Mouse (Mus musculus): ENCODE data around the gene Olfr653. TPM values are rescaled to one million over a fixed set of nuclear protein-coding genes. Genes with fewer than 3 reads are reported as not detected.

Olfr653 gene
- not detected for total RNA-seq (2021)
- long read RNA-seq, result 0 reads

DNA sequence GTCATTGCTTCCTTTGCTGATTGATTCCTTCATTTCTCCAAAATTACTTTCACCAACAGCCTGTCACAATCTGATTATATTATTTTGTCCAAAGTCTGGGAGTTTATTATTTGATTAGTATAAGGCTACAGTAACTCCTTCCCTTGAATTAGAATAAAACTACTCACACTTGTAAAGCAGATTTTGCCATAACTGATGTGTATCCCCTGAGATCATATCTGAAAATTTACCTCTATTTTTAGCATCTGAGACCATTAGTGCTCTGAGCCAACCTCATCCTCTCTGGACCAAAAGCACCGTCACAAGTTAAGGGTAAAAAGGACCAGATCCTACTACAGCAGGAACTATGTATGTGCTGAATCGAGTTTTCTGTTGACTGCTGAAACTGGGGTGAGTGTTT is at the start of gene Olfr653:
Olfr653 (plus strand) TSS at position 301 of the 400 bp plus-strand sequence.
- no peak for DNase-seq (ENCODE audit: low spot score in 2 of 2)

DNA sequence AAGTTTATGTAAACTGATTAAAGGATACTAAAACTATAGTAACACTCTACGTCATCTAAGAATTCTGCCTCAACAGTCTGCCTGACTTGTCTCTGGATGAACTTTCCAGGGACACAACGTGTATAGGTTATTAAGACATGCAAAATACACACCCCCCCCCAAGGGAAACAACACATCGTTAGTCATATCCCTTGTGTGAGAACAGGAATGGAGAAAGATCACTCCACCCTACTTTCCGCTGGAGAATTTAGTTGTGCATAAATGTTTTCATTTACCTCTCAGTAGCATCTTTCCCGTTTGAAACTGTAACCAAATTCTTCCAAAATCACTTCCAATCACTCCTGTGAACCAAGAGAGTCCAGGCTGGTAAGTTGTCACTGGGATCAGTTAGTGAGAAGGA is 27.3 kb upstream of the Olfr653 start, which contains the start of gene Olfr651:
Olfr651 (plus strand) TSS at position 301 of the 400 bp plus-strand sequence.
- no peak for DNase-seq (ENCODE audit: low spot score in 2 of 2)

DNA sequence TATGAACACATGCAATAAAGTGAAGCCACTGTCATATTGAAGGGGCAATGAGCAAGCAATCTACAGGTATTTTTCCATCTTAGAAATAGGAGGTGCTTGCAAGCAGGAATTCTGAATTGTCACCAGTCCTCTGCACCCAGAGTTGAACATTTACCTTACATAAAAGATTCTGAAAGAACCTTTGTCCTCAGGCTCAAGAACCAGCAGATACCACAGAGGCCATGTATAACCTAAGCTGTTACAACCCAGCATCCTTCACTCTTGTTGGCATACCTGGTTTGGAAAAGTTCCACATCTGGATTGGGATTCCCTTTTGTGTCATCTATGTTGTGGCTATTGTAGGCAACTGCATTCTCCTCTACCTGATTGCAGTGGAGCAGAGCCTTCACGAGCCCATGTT is 24.4 kb upstream of the Olfr653 start:
- no peak for DNase-seq (ENCODE audit: low spot score in 2 of 2)

DNA sequence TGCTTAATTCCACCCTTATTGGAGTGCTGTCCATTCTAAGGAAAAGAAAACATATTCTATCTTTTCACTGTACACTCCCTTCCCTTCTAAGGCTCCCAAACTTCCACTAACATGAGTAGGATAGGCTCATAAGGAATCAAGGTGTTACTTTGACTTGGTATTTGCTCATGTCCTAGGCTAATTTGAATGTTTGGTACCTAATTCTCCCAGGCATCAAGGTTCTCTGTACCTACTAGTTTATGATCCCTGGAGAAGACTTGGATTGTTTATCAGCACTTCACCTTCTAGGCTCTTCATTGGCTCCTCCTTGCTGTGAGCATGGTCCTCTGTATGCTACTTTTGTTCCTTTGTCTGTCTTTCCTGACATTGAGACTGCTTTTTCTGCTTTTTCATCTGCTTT is 16.5 kb upstream of the Olfr653 start, which contains the start of gene Olfr652:
Olfr652 (plus strand) TSS at position 301 of the 400 bp plus-strand sequence.
- DNase-seq (ENCODE audit: low spot score in 2 of 2), result no peak

GRCm38 (mm10) chr7:104580846-104581245 is 3.7 kb downstream of the Olfr653 start:
- DNase-seq (ENCODE audit: low spot score in 2 of 2), result no peak

DNA sequence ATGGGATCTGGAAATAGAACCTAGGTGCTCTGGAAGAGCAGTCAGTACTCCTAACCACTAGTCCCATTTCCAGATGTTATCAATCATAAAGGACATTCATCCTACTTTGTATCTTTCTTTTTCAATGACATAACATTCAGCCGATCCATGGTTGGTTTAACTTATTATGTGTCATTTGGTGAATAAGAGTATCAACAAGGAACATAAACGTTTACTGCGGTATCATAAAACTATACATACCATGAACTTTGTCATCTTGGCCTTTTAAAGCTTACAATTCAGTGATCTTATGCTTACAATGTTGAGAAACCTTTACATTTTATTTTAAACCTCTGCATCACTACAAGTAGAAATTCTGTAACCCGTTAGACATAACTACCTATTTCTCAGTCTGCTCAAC is 4.3 kb downstream of the Olfr653 start:
- no peak for DNase-seq (ENCODE audit: low spot score in 2 of 2)

DNA sequence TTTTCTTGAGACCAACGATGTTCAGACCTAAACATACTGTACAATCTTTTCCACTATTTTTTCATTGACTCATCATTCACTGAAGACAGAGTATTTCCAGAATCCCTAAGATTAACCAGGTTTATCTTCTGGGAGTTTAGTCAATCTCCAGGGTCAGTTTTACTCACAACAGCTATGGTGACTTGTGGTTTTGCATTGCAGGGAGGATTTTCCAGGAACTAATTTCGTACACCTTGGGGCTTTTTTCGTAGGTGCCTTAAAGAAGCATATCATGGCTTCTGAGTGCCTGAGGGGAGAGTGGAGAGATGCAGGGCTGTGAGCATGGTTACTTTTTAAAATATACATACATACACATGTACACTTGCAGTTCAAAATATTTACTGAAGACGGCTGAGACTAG is 9.6 kb downstream of the Olfr653 start, which contains the start of gene Olfr654:
Olfr654 (plus strand) TSS at position 301 of the 400 bp plus-strand sequence.
- DNase-seq (ENCODE audit: low spot score in 2 of 2), result no peak

DNA sequence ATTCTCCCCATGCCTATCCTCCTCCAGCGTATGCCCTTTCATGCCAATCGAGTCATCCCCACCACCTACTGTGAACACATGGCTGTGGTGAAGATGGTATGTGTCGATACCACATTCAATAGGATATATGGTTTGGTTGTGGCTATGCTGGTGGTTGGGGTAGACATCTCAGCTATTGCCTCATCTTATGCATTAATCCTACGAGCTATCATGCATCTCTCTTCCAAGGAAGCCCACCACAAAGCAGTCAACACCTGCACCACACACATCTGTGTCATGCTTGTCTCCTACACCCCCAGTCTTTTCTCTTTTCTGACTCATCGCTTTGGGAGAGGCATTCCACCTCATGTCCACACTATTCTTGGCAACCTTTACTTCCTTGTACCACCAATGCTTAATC is 11.2 kb downstream of the Olfr653 start:
- DNase-seq (ENCODE audit: low spot score in 2 of 2), result no peak

DNA sequence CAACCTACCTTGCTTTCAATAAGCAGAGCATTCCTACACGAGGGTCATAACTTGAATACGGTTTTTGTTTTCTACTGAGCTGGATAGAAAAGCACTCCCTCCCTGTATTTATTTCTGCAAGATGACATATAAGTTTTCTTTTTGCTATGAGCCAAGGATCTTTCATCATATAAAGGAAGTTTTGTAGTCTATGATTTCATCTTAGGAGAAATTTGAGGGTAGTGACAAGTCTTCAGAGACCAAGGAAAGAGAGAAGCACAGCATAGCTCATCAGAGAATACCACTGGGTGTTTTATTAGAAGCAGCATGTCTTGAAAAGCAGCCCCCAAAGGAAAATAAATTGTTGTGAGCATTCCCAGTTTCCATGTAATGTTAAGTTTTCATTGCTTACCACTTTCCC is 24.6 kb downstream of the Olfr653 start, which contains the start of gene Olfr655:
Olfr655 (minus strand) TSS at position 101 of the 400 bp plus-strand sequence.
- DNase-seq (ENCODE audit: low spot score in 2 of 2), result no peak

DNA sequence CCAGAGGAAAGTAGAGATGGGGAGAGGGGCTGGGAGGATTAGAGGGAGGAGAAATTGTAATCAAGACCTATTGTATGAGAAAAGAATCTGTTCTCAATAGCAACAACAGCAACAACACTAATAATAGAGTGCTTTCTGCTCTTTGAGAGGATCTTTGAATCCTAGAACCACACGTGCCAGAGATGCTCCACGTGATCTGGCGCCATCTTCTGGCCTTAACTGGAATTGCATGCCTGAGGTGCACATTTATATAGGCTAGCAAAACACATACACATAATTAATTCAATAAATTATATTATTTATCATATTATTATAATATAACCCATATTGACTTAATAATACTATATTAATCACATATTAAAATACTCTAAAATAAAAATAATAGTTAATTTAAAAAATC is 26.1 kb downstream of the Olfr653 start:
- no peak for DNase-seq (ENCODE audit: low spot score in 2 of 2)

- DNase-seq (ENCODE audit: low spot score in 2 of 2), result no peak
These were observed 27.6 kb downstream of the Olfr653 start for GRCm38 (mm10) chr7:104604727-104605126.

- no peak for DNase-seq (ENCODE audit: low spot score in 2 of 2)
These were observed 36.5 kb downstream of the Olfr653 start, which contains the start of gene Olfr656 for GRCm38 (mm10) chr7:104613655-104614054. Gene Olfr656, plus strand, starts transcription at chr7:104613955.

GRCm38 (mm10) chr7:104624494-104624893 is 47.4 kb downstream of the Olfr653 start, which contains the start of gene Olfr657:
Gene Olfr657, plus strand, starts transcription at chr7:104624794.
- no peak for DNase-seq (ENCODE audit: low spot score in 2 of 2)

Other genes starting within 250 kb of the Olfr653 start
- gene Trim34b, start 247.8 kb upstream of the Olfr653 start, total RNA-seq (2021), result under 1 TPM in 1 of 2 experiments, not detected in 1; 0.27 TPM
- 1 to 10 TPM; 1.4 to 1.6 TPM for gene Trim12c, start 224.0 kb upstream of the Olfr653 start, total RNA-seq (2021)
- gene Trim30b, start 207.4 kb upstream of the Olfr653 start, total RNA-seq (2021), result not detected
- not detected for gene Trim30c, start 176.5 kb upstream of the Olfr653 start, total RNA-seq (2021)
- under 1 TPM; 0.84 to 0.92 TPM for gene Trim30a, start 112.1 kb upstream of the Olfr653 start, total RNA-seq (2021)
- under 1 TPM; 0.81 to 0.97 TPM for gene Trim30d, start 69.5 kb upstream of the Olfr653 start, total RNA-seq (2021)
- not detected for gene Olfr651, start 27.2 kb upstream of the Olfr653 start, total RNA-seq (2021)
- not detected for gene Olfr652, start 16.4 kb upstream of the Olfr653 start, total RNA-seq (2021)
- not detected for gene Olfr654, start 9.7 kb downstream of the Olfr653 start, total RNA-seq (2021)
- gene Olfr655, start 24.5 kb downstream of the Olfr653 start, total RNA-seq (2021), result not detected
- gene Olfr656, start 36.6 kb downstream of the Olfr653 start, total RNA-seq (2021), result not detected
- gene Olfr657, start 47.5 kb downstream of the Olfr653 start, total RNA-seq (2021), result not detected
- not detected for gene Olfr658, start 70.0 kb downstream of the Olfr653 start, total RNA-seq (2021)
- gene Olfr659, start 89.4 kb downstream of the Olfr653 start, total RNA-seq (2021), result not detected
- not detected for gene Olfr661, start 109.2 kb downstream of the Olfr653 start, total RNA-seq (2021)
- gene Usp17le, start 200.2 kb downstream of the Olfr653 start, total RNA-seq (2021), result not detected